Mouse (Mus musculus) ES-E14 (cell line): ENCODE data around the gene Mfsd2b.
"Not testable (repeated sequence)": the region's sequence is repeated elsewhere in the genome, so short reads cannot be mapped to it uniquely, and the experiment has no call there.

ENCODE experiments used
- CHD2 ChIP-seq: IDR thresholded peaks from 2 replicates; pipeline ENCODE4 v1.6.1; 2014; ENCODE audit warnings: mild to moderate bottlenecking, low read depth, low read length, inconsistent platforms
- HCFC1 ChIP-seq: IDR thresholded peaks from 2 replicates; pipeline ENCODE4 v1.6.1; 2012; ENCODE audit warnings: low read length, inconsistent platforms, borderline replicate concordance; ENCODE audit not compliant: insufficient read depth
- MAFK ChIP-seq: IDR thresholded peaks from 2 replicates; pipeline ENCODE4 v1.6.1; 2014; ENCODE audit warnings: mild to moderate bottlenecking, low read depth, low read length, inconsistent platforms; ENCODE audit not compliant: insufficient read depth
- ZC3H11A ChIP-seq: IDR thresholded peaks from 2 replicates; pipeline ENCODE4 v1.6.1; 2012; ENCODE audit warnings: low read depth, mild to moderate bottlenecking, inconsistent platforms, low read length, borderline replicate concordance
- ZNF384 ChIP-seq: IDR thresholded peaks from 2 replicates; pipeline ENCODE4 v1.6.1; 2012; ENCODE audit warnings: low read depth, low read length, inconsistent platforms

DNA sequence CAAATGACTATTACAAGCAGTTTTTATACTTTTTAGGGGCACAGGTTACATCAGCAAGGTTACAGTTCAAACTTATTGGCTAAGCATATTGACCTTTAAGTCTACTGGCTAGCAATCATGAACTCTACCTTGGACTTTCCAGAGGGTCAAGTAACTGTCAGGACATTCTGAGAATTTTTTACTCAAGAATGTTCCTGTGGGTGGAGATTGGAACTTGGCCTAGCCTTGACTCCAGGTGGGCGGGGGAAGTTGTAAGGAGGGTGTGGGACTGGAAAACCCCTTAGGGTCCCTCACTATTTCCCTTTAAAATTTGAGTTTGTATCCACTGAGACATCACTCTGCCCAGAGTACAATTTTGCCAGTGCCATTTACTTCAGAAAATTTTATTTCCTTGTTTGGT, 36.3 kb upstream of the Mfsd2b start:
- TF ChIP-seq CHD2, MAFK, ZC3H11A, ZNF384, HCFC1: not testable (repeated sequence)
